Mouse (Mus musculus): Measurements from ENCODE around the gene Prpf4. TPM values are rescaled to one million over a fixed set of nuclear protein-coding genes. Genes with fewer than 3 reads are reported as not detected.

Gene Prpf4
- 10 to 100 TPM; 13.3 to 16.1 TPM for total RNA-seq (2021)
- long read RNA-seq, experiment 1, full-length matches to known transcripts = 3 of 5 reads
- long read RNA-seq, experiment 1, partial matches to known transcripts = 1 of 5 reads
- long read RNA-seq, experiment 1, other reads (novel, unspliced or antisense) = 1 of 5 reads
- long read RNA-seq, experiment 2, full-length matches to known transcripts = 8 of 15 reads
- long read RNA-seq, experiment 2, partial matches to known transcripts = 3 of 15 reads
- long read RNA-seq, experiment 2, other reads (novel, unspliced or antisense) = 4 of 15 reads

DNA sequence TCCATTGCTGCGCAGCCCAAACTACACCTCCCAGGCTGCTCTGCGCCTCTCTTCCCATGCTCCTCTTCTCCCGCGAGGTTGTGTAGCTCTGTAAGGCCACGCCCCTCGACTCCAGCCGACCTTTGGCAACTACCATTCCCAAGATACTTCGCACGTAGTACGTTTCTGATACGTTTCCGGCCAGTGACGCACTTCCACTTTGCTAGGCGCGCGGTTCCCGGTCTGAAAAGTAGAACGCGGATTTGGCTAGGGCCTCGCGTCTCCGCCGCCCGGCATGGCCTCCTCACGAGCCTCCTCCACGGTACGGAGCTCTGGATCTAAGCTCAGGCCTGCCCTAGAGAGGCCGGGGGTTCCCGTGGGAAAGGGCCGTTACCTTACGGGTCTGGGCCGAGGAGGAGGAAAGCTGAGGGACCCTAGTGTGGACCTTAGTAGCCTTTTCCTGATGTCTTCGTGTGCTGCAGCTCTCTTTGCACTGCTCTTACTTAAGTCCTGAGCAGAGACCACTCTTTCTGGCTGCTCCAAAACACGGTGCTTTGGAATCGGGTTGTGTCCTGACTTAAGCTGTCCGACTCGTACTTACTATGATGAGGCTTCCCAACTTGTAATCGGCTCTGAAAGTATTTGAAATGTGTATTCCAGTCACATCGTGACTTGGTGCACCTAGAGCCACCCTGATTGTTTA is at the start of gene Prpf4, which contains the start of gene Cdc26:
Prpf4 (plus strand) TSS at position 197 of the 682 bp plus-strand sequence.
Cdc26 (minus strand) TSS at position 42 of the 682 bp plus-strand sequence.
- peak; percentile 95 to 96 for DNase-seq
- intact Hi-C loops (cut with DNase I) = loop anchor here (5.0 kb wide), 1 partner anchor 66 kb away; no protein-coding TSS in a partner anchor

- intact Hi-C loops (cut with DNase I) = no loop called here
- no peak for DNase-seq
Measured at GRCm38 (mm10) chr4:62359256-62359775, 49.3 kb upstream of the Prpf4 start.

GRCm38 (mm10) chr4:62360088-62360804 is 48.4 kb upstream of the Prpf4 start, which contains the start of the genes Fkbp15 and Slc31a1:
TSS of gene Fkbp15 (minus strand) at chr4:62360548.
TSS of gene Slc31a1 (plus strand) at chr4:62360727.
- DNase-seq = peak; percentile 88 to 96
- intact Hi-C loops (cut with DNase I) = loop anchor here (5.0 kb wide), 1 partner anchor 42 kb away; no protein-coding TSS in a partner anchor

- intact Hi-C loops (cut with DNase I) = loop anchor here (5.0 kb wide), 1 partner anchor 41 kb away; no protein-coding TSS in a partner anchor
Measured at GRCm38 (mm10) chr4:62360805-62361455, 47.7 kb upstream of the Prpf4 start.

DNA sequence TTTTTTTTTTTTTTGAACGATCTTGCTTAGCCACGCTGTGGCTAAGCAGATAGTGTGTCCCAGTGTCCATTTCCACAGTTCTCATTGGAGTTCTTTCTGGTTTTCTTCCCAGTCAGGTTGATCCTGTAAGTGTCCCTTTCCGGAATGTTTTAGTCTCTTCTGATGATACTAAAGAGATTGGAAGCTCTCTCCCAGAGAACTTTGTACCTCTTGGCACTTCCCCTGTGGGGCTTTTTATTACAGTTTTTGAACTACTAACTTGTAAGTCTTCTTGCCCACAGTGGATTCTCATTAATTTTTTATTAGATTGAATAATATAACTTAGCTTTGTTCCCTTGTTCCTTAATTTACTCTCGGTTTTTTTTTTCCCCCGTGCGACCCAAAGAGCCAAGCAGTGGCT is 47.0 kb upstream of the Prpf4 start:
- intact Hi-C loops (cut with DNase I) = loop anchor here (5.0 kb wide), 1 partner anchor 41 kb away; no protein-coding TSS in a partner anchor
- DNase-seq = no peak

More at GRCm38 (mm10) chr4:62360805-62361455, 47.7 kb upstream of the Prpf4 start:
- DNase-seq = no peak

DNA sequence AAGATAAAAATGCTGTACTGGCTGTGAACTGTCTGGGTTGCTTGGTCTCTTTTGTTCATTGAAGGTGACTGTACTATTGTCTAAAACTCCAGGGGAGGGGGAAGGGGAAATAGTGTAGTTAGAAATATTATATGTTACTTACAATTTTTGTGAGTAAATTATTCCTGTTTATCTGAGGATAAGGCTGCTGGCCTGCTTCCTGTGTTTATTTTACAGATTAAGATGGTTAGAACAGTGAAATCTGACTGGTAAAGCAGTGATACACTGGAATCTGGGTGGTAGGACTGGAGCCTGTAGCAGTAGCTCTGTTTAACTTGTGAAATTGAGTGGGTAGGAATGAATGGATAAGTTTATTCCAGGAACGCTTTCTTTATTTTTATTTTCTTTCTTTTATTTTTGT is 46.6 kb upstream of the Prpf4 start:
- no peak for DNase-seq
- intact Hi-C loops (cut with DNase I) = loop anchor here (5.0 kb wide), 1 partner anchor 40 kb away; no protein-coding TSS in a partner anchor

GRCm38 (mm10) chr4:62362437-62362836 is 46.2 kb upstream of the Prpf4 start:
- DNase-seq = no peak
- intact Hi-C loops (cut with DNase I) = loop anchor here (5.0 kb wide), 1 partner anchor 40 kb away; no protein-coding TSS in a partner anchor

DNA sequence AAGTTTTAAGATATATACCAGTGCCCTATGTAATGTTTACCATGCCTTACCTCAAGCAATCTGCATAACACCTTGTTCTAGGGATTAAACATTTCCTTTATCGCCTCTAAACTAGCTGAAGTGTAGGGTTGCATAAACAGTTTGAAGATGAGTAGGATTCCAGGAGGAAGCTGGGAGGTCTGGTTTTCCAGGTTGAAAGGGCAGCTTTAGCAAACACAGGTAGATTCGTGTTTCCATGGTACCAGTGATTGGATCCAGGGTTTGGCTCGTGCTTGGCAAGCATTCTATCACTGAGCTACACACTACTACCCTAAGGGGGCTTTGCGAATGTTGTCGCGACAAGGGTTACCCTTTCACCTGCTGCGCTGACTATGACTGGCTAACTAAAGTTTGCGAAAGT is 44.3 kb upstream of the Prpf4 start:
- no peak for DNase-seq
- intact Hi-C loops (cut with DNase I) = loop anchor here (5.0 kb wide), 1 partner anchor 38 kb away; no protein-coding TSS in a partner anchor

DNA sequence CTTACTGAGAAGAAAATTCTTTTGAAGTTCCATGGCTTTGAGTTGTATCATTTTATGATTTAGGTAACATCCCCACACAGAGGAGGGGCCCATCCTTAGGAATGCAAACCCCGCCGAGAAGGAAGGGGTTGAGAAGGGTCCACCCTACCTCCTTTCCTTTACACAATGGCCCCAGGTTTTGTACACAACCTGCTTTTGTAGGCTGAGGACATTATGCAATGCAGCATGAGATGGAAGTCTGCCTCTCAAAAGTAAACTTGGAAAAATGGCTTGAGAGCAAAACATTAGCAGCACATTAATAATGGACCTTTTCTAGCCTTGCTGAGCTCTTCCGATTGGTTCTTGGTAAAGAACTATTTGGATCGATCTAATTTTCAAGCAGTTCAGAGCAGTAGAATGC is 42.3 kb upstream of the Prpf4 start:
- intact Hi-C loops (cut with DNase I) = no loop called here
- no peak for DNase-seq

- no peak for DNase-seq
- intact Hi-C loops (cut with DNase I) = no loop called here
Measured at GRCm38 (mm10) chr4:62367586-62367985, 41.0 kb upstream of the Prpf4 start.

- no peak for DNase-seq
- intact Hi-C loops (cut with DNase I) = no loop called here
Measured at GRCm38 (mm10) chr4:62369091-62369490, 39.5 kb upstream of the Prpf4 start.

DNA sequence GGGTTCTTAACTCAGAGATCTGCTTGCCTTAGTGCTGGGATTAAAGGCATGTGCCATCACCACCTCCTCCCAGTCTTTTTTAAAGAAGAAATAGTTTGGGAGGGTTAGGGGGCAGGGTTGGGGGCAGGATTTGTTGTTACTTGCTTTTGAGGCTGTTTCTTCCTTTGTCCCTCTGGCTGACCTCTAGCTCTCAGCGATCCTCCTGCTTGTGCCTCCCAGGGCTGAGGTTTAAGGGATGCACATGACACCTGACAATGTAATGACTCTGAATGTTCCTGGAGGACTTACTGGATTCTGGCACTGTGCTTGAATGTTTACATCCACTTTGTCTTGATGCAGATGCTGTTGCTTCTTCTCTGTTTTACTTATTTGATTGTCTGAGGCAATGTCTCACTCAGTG is 36.2 kb upstream of the Prpf4 start:
- intact Hi-C loops (cut with DNase I) = no loop called here
- no peak for DNase-seq

DNA sequence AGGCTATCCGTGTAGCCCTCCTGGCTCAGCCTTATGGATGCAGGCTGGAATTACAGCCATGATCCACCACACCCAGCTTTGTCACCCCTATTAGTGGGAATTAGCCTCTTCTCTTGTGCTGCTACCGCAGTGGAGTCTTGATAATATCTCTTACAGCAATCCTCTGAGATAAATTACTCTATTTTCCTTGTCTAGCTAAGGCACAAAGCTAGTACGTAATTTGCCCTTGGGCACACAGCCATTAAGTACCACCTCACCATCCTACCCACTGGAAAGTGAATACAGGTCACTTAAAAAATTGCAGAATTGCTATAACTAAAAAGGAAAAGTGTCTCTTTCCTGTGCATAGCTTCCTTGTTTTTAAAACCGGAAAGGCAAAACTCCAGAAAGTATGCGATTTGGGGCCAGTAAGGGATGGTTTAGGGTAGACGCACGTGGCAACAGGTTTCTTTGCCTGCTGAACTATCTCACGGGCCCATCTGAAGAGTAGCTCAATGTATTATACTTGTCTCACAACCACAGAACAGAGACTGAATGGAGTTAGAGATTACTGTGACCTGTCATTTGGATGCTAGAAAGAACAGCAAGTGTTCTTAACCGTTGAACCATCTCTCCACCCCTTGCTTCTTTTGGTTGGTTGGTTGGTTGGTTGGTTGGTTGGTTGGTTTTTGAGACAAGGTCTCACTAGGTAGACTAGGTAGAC is 35.6 kb upstream of the Prpf4 start:
- intact Hi-C loops (cut with DNase I) = no loop called here
- no peak for DNase-seq

DNA sequence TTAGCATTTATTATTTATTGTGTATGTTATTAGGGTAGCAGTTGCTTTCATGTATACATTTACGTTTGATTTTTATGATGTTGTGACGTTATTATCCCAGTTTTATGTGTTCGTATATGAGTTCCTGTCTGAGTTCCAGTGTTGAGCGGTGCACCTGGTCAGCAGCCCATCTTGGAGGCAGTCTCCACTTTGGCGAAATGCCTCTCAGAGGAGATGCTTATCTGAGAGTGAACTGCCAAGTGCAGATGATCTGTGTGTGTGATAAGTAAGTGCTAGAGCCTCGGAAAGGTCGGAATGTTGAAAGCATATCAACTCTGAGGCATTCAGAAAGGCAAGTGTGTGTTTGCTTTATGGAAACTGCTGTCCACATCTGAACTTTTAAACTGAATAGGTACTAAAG is 34.9 kb upstream of the Prpf4 start:
- no peak for DNase-seq
- intact Hi-C loops (cut with DNase I) = no loop called here

DNA sequence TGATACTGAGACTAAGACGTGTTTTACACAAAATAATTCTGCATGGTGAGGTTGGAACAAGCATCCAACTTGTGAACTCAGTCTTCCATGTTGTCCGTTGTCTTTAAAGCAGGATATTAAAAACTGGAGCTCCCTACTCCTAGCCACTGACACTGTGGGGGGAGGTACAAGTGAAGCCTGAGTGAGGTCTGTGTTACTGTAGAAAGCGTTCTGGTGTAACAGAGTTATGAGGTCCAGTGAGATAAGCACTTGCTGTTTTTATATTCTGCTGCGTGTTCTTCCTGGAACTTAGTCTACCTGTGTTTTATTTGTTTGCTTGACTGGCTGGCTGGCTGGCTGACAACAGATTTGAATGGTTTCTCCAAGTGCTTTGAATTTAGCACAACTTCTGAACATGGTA is 34.3 kb upstream of the Prpf4 start:
- DNase-seq = no peak
- intact Hi-C loops (cut with DNase I) = no loop called here

DNA sequence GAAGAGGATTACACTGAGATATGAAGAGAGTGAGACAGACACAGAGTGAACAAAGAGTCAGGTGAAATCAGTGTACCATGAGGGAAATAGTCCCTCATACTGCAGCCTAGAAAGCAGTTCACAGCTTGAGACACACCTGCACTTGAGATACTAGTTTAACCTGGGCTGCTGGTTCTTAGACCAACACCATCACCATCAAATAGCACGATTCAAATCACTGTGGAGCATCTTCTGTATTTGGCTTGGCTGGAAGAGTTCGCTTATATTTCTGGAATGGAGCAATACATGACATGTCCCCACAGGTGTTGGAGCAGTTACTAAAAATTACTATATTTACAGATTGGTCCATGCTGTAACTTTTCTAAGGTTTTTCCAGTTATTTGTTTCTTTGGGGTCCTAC is 32.5 kb upstream of the Prpf4 start:
- intact Hi-C loops (cut with DNase I) = no loop called here
- no peak for DNase-seq

GRCm38 (mm10) chr4:62379724-62380381 is 28.7 kb upstream of the Prpf4 start:
- intact Hi-C loops (cut with DNase I) = no loop called here
- no peak for DNase-seq

DNA sequence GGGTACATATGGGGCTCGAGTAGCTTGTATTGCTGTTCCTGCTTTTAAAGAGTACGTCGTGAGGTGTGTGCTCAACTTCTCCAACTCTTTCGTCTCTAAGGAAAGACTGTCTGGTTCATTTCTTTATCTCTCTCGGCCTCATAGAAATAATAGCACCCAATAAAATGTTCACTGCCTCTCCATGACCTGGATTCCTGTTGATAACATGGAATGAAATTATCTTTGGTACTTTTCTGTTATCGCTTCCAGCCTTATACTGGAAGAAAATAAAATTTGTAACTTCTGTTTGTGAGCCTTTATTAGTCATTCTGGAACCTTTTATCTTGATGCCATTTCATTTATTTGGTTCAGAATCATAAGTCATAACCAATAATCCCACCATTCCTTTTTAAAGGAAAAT is 25.4 kb upstream of the Prpf4 start:
- intact Hi-C loops (cut with DNase I) = no loop called here
- DNase-seq = no peak

DNA sequence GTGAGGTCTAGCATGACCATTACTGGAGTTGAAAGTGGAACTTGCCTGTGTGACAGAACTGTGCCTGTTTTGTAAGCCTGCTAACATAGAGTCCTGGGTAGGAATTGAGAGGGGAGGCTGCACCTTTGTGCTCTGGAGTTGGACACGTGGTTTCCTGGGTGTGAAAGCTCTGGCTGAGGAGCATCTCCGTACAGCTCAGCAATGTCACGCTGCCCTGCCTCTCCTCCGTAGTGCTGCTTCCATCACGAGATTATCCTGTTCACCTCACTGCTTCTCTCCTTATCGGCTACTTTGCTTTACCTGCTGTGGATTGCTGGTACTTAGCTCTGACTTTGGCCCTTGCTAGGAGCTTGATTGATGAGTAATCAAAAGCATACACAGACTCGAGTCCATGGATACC is 24.8 kb upstream of the Prpf4 start:
- intact Hi-C loops (cut with DNase I) = no loop called here

More for the DNA sequence above, 24.8 kb upstream of the Prpf4 start:
- DNase-seq = no peak
